Mouse (Mus musculus): ENCODE measurements around the gene Plxnb1.

The Plxnb1 gene

GRCm38 (mm10) chr9:109060898-109061295 is 34.3 kb upstream of the Plxnb1 start:
- DNase-seq (ENCODE audit: low spot score) = no peak

- no peak for DNase-seq (ENCODE audit: low spot score)
Observed at GRCm38 (mm10) chr9:109068095-109068735, 27.0 kb upstream of the Plxnb1 start.

GRCm38 (mm10) chr9:109073661-109074573 is 21.3 kb upstream of the Plxnb1 start, which contains the start of gene Atrip:
Atrip (minus strand) TSS chr9:109074124.
- peak; percentile 85 for DNase-seq (ENCODE audit: low spot score)

GRCm38 (mm10) chr9:109080516-109080915 is 14.7 kb upstream of the Plxnb1 start:
- no peak for DNase-seq (ENCODE audit: low spot score)

- peak; percentile 17 for DNase-seq (ENCODE audit: low spot score)
Observed at GRCm38 (mm10) chr9:109081749-109082123, 13.5 kb upstream of the Plxnb1 start.

- peak; percentile 83 for DNase-seq (ENCODE audit: low spot score)
Observed at GRCm38 (mm10) chr9:109082124-109082800, 12.9 kb upstream of the Plxnb1 start, which contains the start of the genes Ccdc51 and Tma7. Ccdc51 (plus strand) TSS chr9:109082493. Tma7 (minus strand) TSS chr9:109082587.

- peak; percentile 26 for DNase-seq (ENCODE audit: low spot score)
Observed at GRCm38 (mm10) chr9:109084922-109085321, 10.3 kb upstream of the Plxnb1 start.

- DNase-seq (ENCODE audit: low spot score) = no peak
Observed at GRCm38 (mm10) chr9:109087987-109088386, 7.2 kb upstream of the Plxnb1 start.

- no peak for DNase-seq (ENCODE audit: low spot score)
Observed at GRCm38 (mm10) chr9:109090446-109090845, 4.7 kb upstream of the Plxnb1 start.

- no peak for DNase-seq (ENCODE audit: low spot score)
Observed at GRCm38 (mm10) chr9:109091802-109092201, 3.4 kb upstream of the Plxnb1 start.

- DNase-seq (ENCODE audit: low spot score) = no peak
Observed at GRCm38 (mm10) chr9:109092799-109093198, 2.4 kb upstream of the Plxnb1 start.

GRCm38 (mm10) chr9:109093786-109094552 is 1.2 kb upstream of the Plxnb1 start:
- DNase-seq (ENCODE audit: low spot score) = no peak

- DNase-seq (ENCODE audit: low spot score) = no peak
Observed at GRCm38 (mm10) chr9:109094553-109095136, 544 bp upstream of the Plxnb1 start.

GRCm38 (mm10) chr9:109096251-109096661 is 1.1 kb downstream of the Plxnb1 start:
- no peak for DNase-seq (ENCODE audit: low spot score)

GRCm38 (mm10) chr9:109096856-109097255 is 1.7 kb downstream of the Plxnb1 start:
- DNase-seq (ENCODE audit: low spot score) = no peak

- DNase-seq (ENCODE audit: low spot score) = no peak
Observed at GRCm38 (mm10) chr9:109097291-109097690, 2.1 kb downstream of the Plxnb1 start.

GRCm38 (mm10) chr9:109097831-109098230 is 2.6 kb downstream of the Plxnb1 start:
- DNase-seq (ENCODE audit: low spot score) = no peak

GRCm38 (mm10) chr9:109098366-109098765 is 3.2 kb downstream of the Plxnb1 start:
- no peak for DNase-seq (ENCODE audit: low spot score)

GRCm38 (mm10) chr9:109098969-109099368 is 3.8 kb downstream of the Plxnb1 start:
- DNase-seq (ENCODE audit: low spot score) = no peak

GRCm38 (mm10) chr9:109100307-109100928 is 5.2 kb downstream of the Plxnb1 start:
- no peak for DNase-seq (ENCODE audit: low spot score)

- no peak for DNase-seq (ENCODE audit: low spot score)
Observed at GRCm38 (mm10) chr9:109101933-109102445, 6.8 kb downstream of the Plxnb1 start.

All from c-Kit-positive CD71-positive TER-119-positive erythroid progenitor cells, embryonic 14.5 days (primary cell).